Mouse (Mus musculus): Measurements from ENCODE around the gene Gm10300. TPM values are rescaled to one million over a fixed set of nuclear protein-coding genes. Genes with fewer than 3 reads are reported as not detected.
A peak's percentile ranks its signal among the peaks of the same experiment; 100 is the strongest.

Gene Gm10300
- under 1 TPM; 0.11 to 0.13 TPM for total RNA-seq (2021)
- polyA plus RNA-seq (2012; rRNA removed): 0.08 and 0.12 TPM in 2 replicates
- long read RNA-seq: 0 reads

- Histone ChIP-seq H3K4me1 (ENCODE audit: control insufficient read depth, insufficient read depth, low read length) (peaks cover 16% of the 10 kb centered on the region), H3K27ac (peak within 1 kb of the TSS; percentile 91), H3K9ac (ENCODE audit: low read depth, low read length) (peak within 1 kb of the TSS; percentile 96), H3K36me3 (ENCODE audit: control insufficient read depth, insufficient read depth, low read length) (0 out of 2 replicates have a peak, but pooled peaks cover 2% of the 10 kb centered on the region), H3K79me2 (replicated peaks; ENCODE audit: control insufficient read depth, insufficient read depth, low read length) (0 out of 2 replicates have a peak, but pooled peaks cover 4% of the 10 kb centered on the region), H3K4me3 (peak within 1 kb of the TSS; percentile 85), H3K27me3 (ENCODE audit: control insufficient read depth, insufficient read depth, low read length) (no peaks in the 10 kb centered on the region)
- DNase-seq: peak; percentile 74 to 79
- TF ChIP-seq EP300 (IDR thresholded peaks at IDR 0.05; ENCODE audit: insufficient read depth, low read depth, low read length) (no peak), POLR2A (IDR thresholded peaks at IDR 0.05; ENCODE audit: insufficient read depth, low read depth, low read length) (0 out of 2 replicates have a peak, but pooled peaks have one; percentile 40), CTCF (IDR thresholded peaks at IDR 0.05) (no peak; the same call in 1 of the 2 replicates)
- 2% methylated on average over 42 of the region's 42 CpGs for WGBS
- intact Hi-C loops (cut with DNase I): loop anchor here (2.0 kb wide), 1 partner anchor 42 kb away; no protein-coding TSS in a partner anchor
These were observed at the start of gene Gm10300 for GRCm38 (mm10) chr4:132074077-132074932. TSS of gene Gm10300 (plus strand) at chr4:132074697.

DNA sequence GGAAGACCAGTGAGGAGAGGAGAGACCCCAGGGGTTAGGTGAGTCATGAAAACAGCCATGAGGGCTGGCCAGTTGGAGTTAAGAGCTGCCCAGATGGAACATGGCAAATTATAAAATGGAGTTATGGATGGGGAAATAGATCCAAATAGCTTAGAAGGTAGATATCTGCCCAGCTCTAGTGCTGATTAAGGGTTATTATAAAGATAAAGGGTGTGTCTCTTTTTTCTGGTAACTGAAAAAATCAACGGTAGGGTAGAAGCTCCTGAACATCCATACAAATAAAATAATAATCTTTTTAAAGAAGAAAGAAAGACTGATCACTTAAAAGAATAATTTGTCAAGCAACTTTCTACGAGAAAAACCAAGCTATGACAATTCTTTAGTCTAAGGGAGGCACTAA lies 49.2 kb upstream of the Gm10300 start:
- Histone ChIP-seq H3K4me3 (no peak overlapping the region), H3K4me1 (ENCODE audit: control insufficient read depth, insufficient read depth, low read length) (peaks cover 16% of the 10 kb centered on the region), H3K27ac (no peak overlapping the region; the same call in 1 of the 2 replicates), H3K9ac (ENCODE audit: low read depth, low read length) (no peak overlapping the region), H3K27me3 (ENCODE audit: control insufficient read depth, insufficient read depth, low read length) (no peaks in the 10 kb centered on the region), H3K36me3 (ENCODE audit: control insufficient read depth, insufficient read depth, low read length) (peaks cover 28% of the 10 kb centered on the region), H3K79me2 (replicated peaks; ENCODE audit: control insufficient read depth, insufficient read depth, low read length) (no peaks in the 10 kb centered on the region; the same call in 1 of the 2 replicates)
- WGBS: 51% methylated on average over 2 of the region's 2 CpGs
- no peak for DNase-seq
- intact Hi-C loops (cut with DNase I): no loop called here
- TF ChIP-seq POLR2A (IDR thresholded peaks at IDR 0.05; ENCODE audit: insufficient read depth, low read depth, low read length) (no peak), CTCF (IDR thresholded peaks at IDR 0.05) (no peak), EP300 (IDR thresholded peaks at IDR 0.05; ENCODE audit: insufficient read depth, low read depth, low read length) (no peak)

GRCm38 (mm10) chr4:132025738-132026527 lies 48.6 kb upstream of the Gm10300 start:
- H3K79me2 ChIP-seq (replicated peaks; ENCODE audit: control insufficient read depth, insufficient read depth, low read length): no peaks in the 10 kb centered on the region; the same call in 1 of the 2 replicates
- TF ChIP-seq POLR2A (IDR thresholded peaks at IDR 0.05; ENCODE audit: insufficient read depth, low read depth, low read length) (no peak), CTCF (IDR thresholded peaks at IDR 0.05) (no peak)
- intact Hi-C loops (cut with DNase I): no loop called here
- peak overlapping the region; percentile 10; the same call in 1 of the 2 replicates for H3K27ac ChIP-seq
- no peaks in the 10 kb centered on the region for H3K27me3 ChIP-seq (ENCODE audit: control insufficient read depth, insufficient read depth, low read length)
- peaks cover 28% of the 10 kb centered on the region for H3K36me3 ChIP-seq (ENCODE audit: control insufficient read depth, insufficient read depth, low read length)
- 59% methylated on average over 5 of the region's 5 CpGs for WGBS
- no peak overlapping the region; the same call in 1 of the 2 replicates for H3K9ac ChIP-seq (ENCODE audit: low read depth, low read length)
- no peak overlapping the region for H3K4me3 ChIP-seq
- H3K4me1 ChIP-seq (ENCODE audit: control insufficient read depth, insufficient read depth, low read length): peaks cover 16% of the 10 kb centered on the region
- DNase-seq: no peak

- Histone ChIP-seq H3K36me3 (ENCODE audit: control insufficient read depth, insufficient read depth, low read length) (peaks cover 28% of the 10 kb centered on the region), H3K4me3 (no peak overlapping the region), H3K4me1 (ENCODE audit: control insufficient read depth, insufficient read depth, low read length) (peaks cover 16% of the 10 kb centered on the region), H3K27ac (peak overlapping the region; percentile 78), H3K9ac (ENCODE audit: low read depth, low read length) (no peak overlapping the region), H3K27me3 (ENCODE audit: control insufficient read depth, insufficient read depth, low read length) (no peaks in the 10 kb centered on the region), H3K79me2 (replicated peaks; ENCODE audit: control insufficient read depth, insufficient read depth, low read length) (no peaks in the 10 kb centered on the region; the same call in 1 of the 2 replicates)
- intact Hi-C loops (cut with DNase I): loop anchor here (1.0 kb wide), 1 partner anchor 12 kb away; no protein-coding TSS in a partner anchor
- DNase-seq: no peak
- TF ChIP-seq POLR2A (IDR thresholded peaks at IDR 0.05; ENCODE audit: insufficient read depth, low read depth, low read length) (no peak), EP300 (IDR thresholded peaks at IDR 0.05; ENCODE audit: insufficient read depth, low read depth, low read length) (no peak), CTCF (IDR thresholded peaks at IDR 0.05) (no peak)
- 71% methylated on average over 6 of the region's 6 CpGs for WGBS
These were observed 47.3 kb upstream of the Gm10300 start for GRCm38 (mm10) chr4:132027167-132027566.

DNA sequence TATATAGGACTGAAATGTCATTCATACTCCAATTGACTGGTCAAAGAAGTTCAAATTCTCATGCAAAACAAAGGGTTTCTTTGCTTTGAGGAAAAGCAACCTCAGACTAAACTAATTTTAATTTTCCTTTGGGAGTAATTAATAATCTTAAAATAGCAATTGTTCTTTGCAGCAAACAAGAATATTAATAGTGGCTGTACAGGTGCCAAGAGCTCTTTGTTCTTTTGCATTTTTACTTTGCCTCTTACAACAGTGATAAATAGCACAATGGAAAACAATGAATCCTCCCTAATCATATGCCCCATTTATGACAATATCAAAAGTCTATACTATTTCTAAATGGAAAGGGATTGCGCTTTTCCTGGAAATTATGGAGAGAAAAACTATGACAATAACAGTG lies 46.7 kb upstream of the Gm10300 start:
- Histone ChIP-seq H3K27me3 (ENCODE audit: control insufficient read depth, insufficient read depth, low read length) (no peaks in the 10 kb centered on the region), H3K4me3 (no peak overlapping the region), H3K9ac (ENCODE audit: low read depth, low read length) (no peak overlapping the region), H3K4me1 (ENCODE audit: control insufficient read depth, insufficient read depth, low read length) (peaks cover 16% of the 10 kb centered on the region), H3K36me3 (ENCODE audit: control insufficient read depth, insufficient read depth, low read length) (peaks cover 28% of the 10 kb centered on the region), H3K27ac (peak overlapping the region; percentile 78), H3K79me2 (replicated peaks; ENCODE audit: control insufficient read depth, insufficient read depth, low read length) (no peaks in the 10 kb centered on the region; the same call in 1 of the 2 replicates)
- intact Hi-C loops (cut with DNase I): loop anchor here (1.0 kb wide), 1 partner anchor 11 kb away; no protein-coding TSS in a partner anchor
- WGBS: 67% methylated on average over 1 of the region's 1 CpGs
- DNase-seq: no peak
- TF ChIP-seq EP300 (IDR thresholded peaks at IDR 0.05; ENCODE audit: insufficient read depth, low read depth, low read length) (no peak), CTCF (IDR thresholded peaks at IDR 0.05) (no peak), POLR2A (IDR thresholded peaks at IDR 0.05; ENCODE audit: insufficient read depth, low read depth, low read length) (no peak)

Data from heart, adult 2 months (tissue).